Comparison of ENCODE assay signal across 17 mouse cellular contexts in genomic region chr10:12915826-12916225, GRCm38 (mm10). TPM values are rescaled to one million over a fixed set of nuclear protein-coding genes. Genes with fewer than 3 reads are reported as not detected.
DNase-seq lines count a peak whose midpoint lies in the region; ATAC-seq and TF ChIP-seq lines count a peak whose summit lies in the region.
"Had no signal": no experiment of that assay in that cellular context is flagged by ENCODE, and none has a peak within 500 bp of the region (broad histone marks: within the 10 kb centered on the region; RNA-seq: fewer than 3 reads in every experiment).

No protein-coding gene starts in this region.

- no peaks in the 10 kb centered on the region for H3K27me3 ChIP-seq in myocyte (ENCODE audit: control insufficient read depth, insufficient read depth, insufficient read length)
- H3K27me3 ChIP-seq in hindbrain, embryonic 12.5 days: no peaks in the 10 kb centered on the region
- H3K27me3 ChIP-seq: forebrain, embryonic 12.5 days; hindbrain, embryonic 15.5 days; neural tube, embryonic 13.5 days had no signal

- no peak overlapping the region for H3K9ac ChIP-seq in hindbrain, embryonic 12.5 days
- H3K9ac ChIP-seq: forebrain, embryonic 12.5 days; hindbrain, embryonic 15.5 days; neural tube, embryonic 13.5 days had no signal

- peaks cover 7% of the 10 kb centered on the region; the same call in 1 of the 2 replicates for H3K4me1 ChIP-seq in hindbrain, embryonic 12.5 days
- H3K4me1 ChIP-seq: forebrain, embryonic 12.5 days; hindbrain, embryonic 15.5 days; neural tube, embryonic 13.5 days had no signal

- H3K36me3 ChIP-seq in myocyte (ENCODE audit: control insufficient read depth, insufficient read depth): no peaks in the 10 kb centered on the region
- H3K36me3 ChIP-seq in hindbrain, embryonic 12.5 days: no peaks in the 10 kb centered on the region
- H3K36me3 ChIP-seq: forebrain, embryonic 12.5 days; hindbrain, embryonic 15.5 days; neural tube, embryonic 13.5 days had no signal

- intact Hi-C loops in gastrocnemius, adult 2 months (cut with DNase I): no loop called here

- no peaks in the 10 kb centered on the region for H3K9me3 ChIP-seq in hindbrain, embryonic 12.5 days (replicated peaks)
- H3K9me3 ChIP-seq: forebrain, embryonic 12.5 days; hindbrain, embryonic 15.5 days; neural tube, embryonic 13.5 days had no signal

- no peak for ATAC-seq in hindbrain, embryonic 12.5 days (ENCODE audit: low FRiP score)

- H3K4me3 ChIP-seq in gastrocnemius, adult 2 months: no peak overlapping the region
- no peak overlapping the region for H3K4me3 ChIP-seq in layer of hippocampus, adult 2 months
- H3K4me3 ChIP-seq in myocyte: no peak overlapping the region
- no peak overlapping the region for H3K4me3 ChIP-seq in hindbrain, embryonic 12.5 days
- H3K4me3 ChIP-seq: forebrain, embryonic 12.5 days; hindbrain, embryonic 15.5 days; neural tube, embryonic 13.5 days had no signal

- no peak for TF ChIP-seq POLR2A in myocyte (IDR thresholded peaks at IDR 0.05; ENCODE audit: insufficient read length, low read depth)

- WGBS in hindbrain, embryonic 12.5 days: 75% methylated on average over 7 of the region's 7 CpGs

- no peaks in the 10 kb centered on the region for H3K79me2 ChIP-seq in myocyte (ENCODE audit: control insufficient read depth, insufficient read depth)

- TF ChIP-seq CTCF in gastrocnemius, adult 2 months (IDR thresholded peaks at IDR 0.05): no peak
- no peak for TF ChIP-seq CTCF in layer of hippocampus, adult 2 months (conservative IDR thresholded peaks at IDR 0.05)

- no peak for DNase-seq in gastrocnemius, adult 2 months
- DNase-seq in gastrocnemius, adult 18-20 months (ENCODE audit: low spot score): no peak
- DNase-seq in layer of hippocampus, adult 2 months (ENCODE audit: low spot score in 2 of 2): no peak
- no peak for DNase-seq in layer of hippocampus, postnatal 14 days (ENCODE audit: low spot score in 2 of 2)
- DNase-seq in embryo, embryonic 11 days: peak; percentile 41
- DNase-seq in retina, postnatal 1 day: no peak
- DNase-seq: adrenal gland, adult 2 months; cerebellum, adult 2 months; kidney, adult 2 months; liver; lung, adult 2 months; thymus, adult 18-20 months had no signal

- H3K27ac ChIP-seq in gastrocnemius, adult 2 months: peak overlapping the region; percentile 61
- H3K27ac ChIP-seq in layer of hippocampus, adult 2 months: peak overlapping the region; percentile 43; the same call in 1 of the 2 replicates
- H3K27ac ChIP-seq in hindbrain, embryonic 12.5 days: no peak overlapping the region
- H3K27ac ChIP-seq: forebrain, embryonic 12.5 days; hindbrain, embryonic 15.5 days; neural tube, embryonic 13.5 days had no signal

- H3K4me2 ChIP-seq in myocyte (ENCODE audit: low read depth): peak overlapping the region; percentile 35
- H3K4me2 ChIP-seq in hindbrain, embryonic 12.5 days (replicated peaks): no peak overlapping the region
- H3K4me2 ChIP-seq: forebrain, embryonic 12.5 days; hindbrain, embryonic 15.5 days; neural tube, embryonic 13.5 days had no signal

- no peak overlapping the region for H3ac ChIP-seq in myocyte (ENCODE audit: control insufficient read depth, insufficient read length)

TF ChIP-seq in myocyte, 11 proteins besides CTCF, POLR2A, EP300 and RAD21:
- TF ChIP-seq E2F4 (IDR thresholded peaks at IDR 0.05; ENCODE audit: insufficient read depth) (no peak), REST (IDR thresholded peaks at IDR 0.05; ENCODE audit: insufficient read depth, insufficient read length) (no peak), USF1 (IDR thresholded peaks at IDR 0.05; ENCODE audit: low read depth) (no peak), SRF (IDR thresholded peaks at IDR 0.05; ENCODE audit: control insufficient read depth, insufficient read length, low read depth) (no peak), MYOG (IDR thresholded peaks at IDR 0.05; ENCODE audit: control insufficient read depth in 1 of 3, insufficient read depth in 1 of 3, insufficient read length in 2 of 3, low read depth in 2 of 3) (no peak), TCF3 (IDR thresholded peaks at IDR 0.05; ENCODE audit: insufficient read length, low read depth) (no peak), MYOD1 (IDR thresholded peaks at IDR 0.05; ENCODE audit: control insufficient read depth in 1 of 3, insufficient read length in 2 of 3, low read depth in 2 of 3) (no peak), CEBPB (IDR thresholded peaks at IDR 0.05; ENCODE audit: insufficient read depth, poor library complexity, severe bottlenecking) (no peak), TCF12 (IDR thresholded peaks at IDR 0.05; ENCODE audit: insufficient read depth, poor library complexity, severe bottlenecking) (no peak), POLR2AphosphoS2 (IDR thresholded peaks at IDR 0.05; ENCODE audit: insufficient read length, low read depth) (no peak), MAX (IDR thresholded peaks at IDR 0.05; ENCODE audit: low read depth) (no peak)

RNA-seq across cellular contexts. Expression of gene Utrn, which starts 46.7 kb away (rescaled TPM):
- 10 to 100 TPM; 20.1 to 28.1 TPM for total RNA-seq in gastrocnemius, adult 2 months (2021)
- total RNA-seq in gastrocnemius, adult 18-20 months (2021): 10 to 100 TPM; 17.6 to 20.4 TPM
- total RNA-seq in layer of hippocampus, adult 2 months (2021): 10 to 100 TPM; 33.7 to 39.8 TPM
- total RNA-seq in layer of hippocampus, postnatal 14 days (2021): 10 to 100 TPM; 35.6 to 40.3 TPM
- polyA plus RNA-seq in myocyte (2012; fragmentation: generic; extraction: Trizol): 13.9 TPM
- 52.0 and 56.0 TPM in 2 replicates for polyA plus RNA-seq in hindbrain, embryonic 12.5 days (2016; fragmentation: Nextera tagmentation; extraction: Ambion mirVana)

RNA-seq across cellular contexts. Expression of gene Stx11, which starts 48.3 kb away (rescaled TPM):
- total RNA-seq in gastrocnemius, adult 2 months (2021): under 1 TPM; 0.20 to 0.46 TPM
- under 1 TPM; 0.46 to 0.47 TPM for total RNA-seq in gastrocnemius, adult 18-20 months (2021)
- total RNA-seq in layer of hippocampus, adult 2 months (2021): under 1 TPM; 0.07 to 0.33 TPM
- under 1 TPM; 0.21 to 0.36 TPM for total RNA-seq in layer of hippocampus, postnatal 14 days (2021)
- 6.9 TPM for polyA plus RNA-seq in myocyte (2012; fragmentation: generic; extraction: Trizol)
- 2.2 and 3.0 TPM in 2 replicates for polyA plus RNA-seq in hindbrain, embryonic 12.5 days (2016; fragmentation: Nextera tagmentation; extraction: Ambion mirVana)
